Mouse (Mus musculus): Measurements from ENCODE around the gene Galr3. TPM values are rescaled to one million over a fixed set of nuclear protein-coding genes. Genes with fewer than 3 reads are reported as not detected.
A peak's percentile ranks its signal among the peaks of the same experiment; 100 is the strongest.

The Galr3 gene
- polyA plus RNA-seq, 1 experiment from 2014 or later, result not detected

DNA sequence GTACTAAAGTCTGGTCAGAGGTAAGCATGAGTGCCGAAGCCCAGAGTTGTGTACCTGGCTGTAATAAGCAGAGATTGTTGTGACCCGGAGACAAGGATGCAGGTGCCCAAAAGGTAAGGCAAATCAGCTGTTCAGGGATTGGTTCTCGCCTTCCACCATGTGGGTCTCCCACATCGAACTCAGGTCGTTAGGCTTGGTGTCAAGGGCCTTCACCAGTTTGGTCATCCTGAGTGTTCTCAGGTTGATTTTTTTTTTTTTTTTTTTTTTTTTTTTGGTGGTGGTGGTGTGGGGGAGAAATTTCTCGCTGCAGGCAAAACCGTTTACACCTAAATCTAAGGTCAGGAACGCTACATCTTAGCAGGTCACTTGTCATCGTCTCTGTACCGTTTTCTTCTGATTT is 32.8 kb downstream of the Galr3 start:
- Histone ChIP-seq H3K27me3 (replicated peaks) (no peaks in the 10 kb centered on the region), H3K9ac (peak overlapping the region; percentile 91), H3K9me3 (replicated peaks) (no peaks in the 10 kb centered on the region), H3K4me2 (peak overlapping the region; percentile 92), H3K4me1 (replicated peaks) (peaks cover 16% of the 10 kb centered on the region), H3K36me3 (peaks cover 30% of the 10 kb centered on the region), H3K27ac (ENCODE audit: poor library complexity, severe bottlenecking) (peak overlapping the region; percentile 89), H3K4me3 (peak overlapping the region; percentile 84)
- WGBS, result 33% methylated on average over 10 of the region's 10 CpGs
- ATAC-seq (ENCODE audit: insufficient number of reproducible peaks, low FRiP score), result no peak

DNA sequence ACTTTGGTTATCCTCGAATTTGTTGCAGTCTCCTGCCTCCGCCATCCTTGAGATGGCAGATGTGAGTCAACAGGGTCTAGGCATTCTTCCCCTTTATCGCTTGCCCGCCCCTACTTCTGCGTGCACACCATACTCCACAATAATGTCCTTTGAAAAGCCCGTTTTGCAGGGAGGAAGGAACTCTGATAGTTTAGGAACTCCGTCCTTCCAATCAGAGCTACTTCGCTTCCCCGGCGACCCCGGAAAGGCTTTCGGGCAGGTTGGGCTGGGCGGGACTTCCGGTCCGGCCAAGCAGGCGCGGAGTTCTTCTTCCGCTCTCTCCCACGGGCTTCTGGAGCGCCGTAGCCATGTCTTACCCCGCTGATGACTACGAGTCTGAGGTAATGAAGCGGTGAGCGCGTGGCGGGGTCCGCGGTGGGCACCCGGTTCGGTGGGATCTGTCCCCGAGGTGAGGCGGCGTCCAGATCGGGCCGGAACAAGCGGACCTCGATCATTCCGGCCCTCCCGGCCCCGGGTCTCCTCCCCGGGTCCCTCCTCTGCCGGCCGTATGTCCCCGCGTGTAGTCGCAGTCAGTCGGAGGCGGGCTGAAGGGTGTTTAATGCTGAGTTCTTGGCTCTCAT is 33.3 kb downstream of the Galr3 start, which contains the start of gene Eif3l:
Eif3l (plus strand) TSS at position 267 of the 620 bp plus-strand sequence.
- H3K4me2 ChIP-seq, result peak within 1 kb of the TSS; percentile 92
- H3K36me3 ChIP-seq, result peaks cover 36% of the 10 kb centered on the region
- H3K9ac ChIP-seq, result peak within 1 kb of the TSS; percentile 91
- peaks cover 16% of the 10 kb centered on the region for H3K4me1 ChIP-seq (replicated peaks)
- no peaks in the 10 kb centered on the region for H3K9me3 ChIP-seq (replicated peaks)
- H3K4me3 ChIP-seq, result peak within 1 kb of the TSS; percentile 84
- H3K27ac ChIP-seq (ENCODE audit: poor library complexity, severe bottlenecking), result peak within 1 kb of the TSS; percentile 89
- under 1% methylated on average over 49 of the region's 49 CpGs for WGBS
- no peaks in the 10 kb centered on the region for H3K27me3 ChIP-seq (replicated peaks)
- peak; percentile 83 for ATAC-seq (ENCODE audit: insufficient number of reproducible peaks, low FRiP score)

DNA sequence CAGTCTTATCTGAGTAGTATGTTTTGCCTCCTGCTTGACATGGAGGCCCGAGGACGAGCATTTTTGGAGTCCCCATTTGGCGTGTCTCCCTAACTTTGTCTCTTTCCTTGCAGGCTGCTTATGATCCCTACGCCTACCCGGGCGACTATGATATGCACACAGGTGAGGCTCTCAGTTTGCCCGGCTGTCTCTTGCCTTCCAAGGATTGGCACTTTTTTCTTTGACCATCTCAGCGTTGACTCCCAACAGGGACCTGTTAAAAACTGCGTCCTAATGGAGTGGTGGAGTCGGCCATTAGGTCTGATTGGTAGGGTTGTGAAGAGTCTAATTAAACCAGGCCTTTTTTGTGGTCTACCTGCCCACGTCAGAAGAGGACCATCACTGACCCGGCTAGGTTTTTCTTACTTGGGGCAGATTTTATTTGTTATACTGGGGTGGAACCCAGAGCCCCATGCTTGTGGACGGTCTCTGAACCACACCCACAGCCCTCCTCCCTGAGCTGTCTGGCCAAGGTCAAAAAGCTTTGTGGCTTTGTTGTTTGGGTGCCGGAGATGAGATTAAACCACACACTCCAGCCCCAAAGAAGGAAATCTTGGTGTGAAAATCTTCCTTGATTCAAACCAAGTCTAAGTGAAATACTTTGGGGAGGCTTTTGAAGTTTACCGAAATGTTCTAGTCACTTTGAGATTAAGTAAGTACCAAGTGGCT is 34.1 kb downstream of the Galr3 start:
- peaks cover 42% of the 10 kb centered on the region for H3K36me3 ChIP-seq
- peaks cover 16% of the 10 kb centered on the region for H3K4me1 ChIP-seq (replicated peaks)
- peak overlapping the region; percentile 92 for H3K4me2 ChIP-seq
- no peak overlapping the region for H3K27ac ChIP-seq (ENCODE audit: poor library complexity, severe bottlenecking)
- H3K9ac ChIP-seq, result peak overlapping the region; percentile 91
- H3K4me3 ChIP-seq, result peak overlapping the region; percentile 84
- H3K9me3 ChIP-seq (replicated peaks), result no peaks in the 10 kb centered on the region
- H3K27me3 ChIP-seq (replicated peaks), result no peaks in the 10 kb centered on the region
- ATAC-seq (ENCODE audit: insufficient number of reproducible peaks, low FRiP score), result no peak
- WGBS, result 33% methylated on average over 15 of the region's 15 CpGs

DNA sequence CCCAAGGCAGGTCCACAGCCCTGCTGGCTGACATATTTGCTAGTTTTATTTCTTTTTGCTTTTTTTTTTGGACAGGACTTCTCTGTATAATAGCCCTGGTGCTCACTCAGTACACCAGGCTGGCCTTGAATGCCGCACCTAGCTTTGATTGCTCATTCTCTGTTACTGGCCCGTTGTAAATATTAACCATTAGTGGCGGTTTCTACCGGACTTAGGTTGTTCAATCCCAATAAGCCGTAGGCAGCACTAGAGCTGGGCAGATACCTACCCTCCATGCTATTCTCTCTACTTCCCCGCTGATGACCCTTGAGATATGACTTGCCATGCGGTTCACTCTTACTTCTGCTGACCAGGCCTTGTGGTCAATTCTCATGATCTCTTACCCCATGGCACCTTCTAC is 37.9 kb downstream of the Galr3 start:
- H3K4me1 ChIP-seq (replicated peaks), result peaks cover 12% of the 10 kb centered on the region
- peaks cover 79% of the 10 kb centered on the region for H3K36me3 ChIP-seq
- no peak for ATAC-seq (ENCODE audit: insufficient number of reproducible peaks, low FRiP score)
- H3K27ac ChIP-seq (ENCODE audit: poor library complexity, severe bottlenecking), result no peak overlapping the region
- no peak overlapping the region for H3K9ac ChIP-seq
- WGBS, result 95% methylated on average over 7 of the region's 7 CpGs
- H3K9me3 ChIP-seq (replicated peaks), result no peaks in the 10 kb centered on the region
- H3K4me2 ChIP-seq, result no peak overlapping the region
- H3K27me3 ChIP-seq (replicated peaks), result no peaks in the 10 kb centered on the region
- H3K4me3 ChIP-seq, result no peak overlapping the region

DNA sequence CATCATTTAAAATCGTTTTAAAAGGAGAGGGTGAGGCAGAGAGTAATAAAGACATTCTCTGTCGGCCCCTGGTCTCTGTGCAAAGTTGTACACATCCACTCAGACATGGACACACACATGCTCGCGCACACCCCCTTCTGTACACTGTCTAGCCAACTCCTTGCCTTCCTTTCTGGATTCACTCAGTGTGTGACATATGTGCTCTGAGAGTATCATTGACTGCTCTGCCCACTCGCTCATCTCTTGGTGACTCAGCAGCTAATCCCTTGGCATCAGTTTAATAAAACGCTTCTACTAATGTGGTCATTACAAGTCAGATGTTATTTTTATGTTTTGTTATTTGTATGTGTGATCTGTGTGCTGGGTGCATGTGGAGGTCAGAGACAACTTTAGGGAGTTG is 50.6 kb downstream of the Galr3 start:
- no peaks in the 10 kb centered on the region for H3K9me3 ChIP-seq (replicated peaks)
- peaks cover 85% of the 10 kb centered on the region for H3K36me3 ChIP-seq
- no peaks in the 10 kb centered on the region for H3K27me3 ChIP-seq (replicated peaks)
- no peak overlapping the region for H3K9ac ChIP-seq
- peaks cover 18% of the 10 kb centered on the region for H3K4me1 ChIP-seq (replicated peaks)
- no peak overlapping the region for H3K27ac ChIP-seq (ENCODE audit: poor library complexity, severe bottlenecking)
- ATAC-seq (ENCODE audit: insufficient number of reproducible peaks, low FRiP score), result no peak
- WGBS, result 91% methylated on average over 6 of the region's 6 CpGs
- H3K4me2 ChIP-seq, result no peak overlapping the region
- no peak overlapping the region for H3K4me3 ChIP-seq

Small RNAs within 50 kb of the gene (microRNA-seq; reads per million reads assigned to microRNA genes)
- gene Mir6956, result 0.94 reads per million

Other genes with a start within 250 kb of the Galr3 start
- 6.1 and 7.5 TPM in 2 replicates for gene Card10, start 238.8 kb upstream of the Galr3 start, polyA plus RNA-seq (2016; fragmentation: Nextera tagmentation; extraction: Ambion mirVana)
- gene Cdc42ep1, start 199.3 kb upstream of the Galr3 start, polyA plus RNA-seq (2016; fragmentation: Nextera tagmentation; extraction: Ambion mirVana), result 40.5 and 40.8 TPM in 2 replicates
- gene Lgals2, start 186.4 kb upstream of the Galr3 start, polyA plus RNA-seq (2016; fragmentation: Nextera tagmentation; extraction: Ambion mirVana), result 0.84 TPM in 1 of 2 replicates, not detected in the other
- 54.0 and 54.7 TPM in 2 replicates for gene Gga1, start 164.7 kb upstream of the Galr3 start, polyA plus RNA-seq (2016; fragmentation: Nextera tagmentation; extraction: Ambion mirVana)
- gene Gm49510, start 142.2 kb upstream of the Galr3 start, polyA plus RNA-seq (2016; fragmentation: Nextera tagmentation; extraction: Ambion mirVana), result 0.15 and 0.47 TPM in 2 replicates
- gene Sh3bp1, start 142.1 kb upstream of the Galr3 start, polyA plus RNA-seq (2016; fragmentation: Nextera tagmentation; extraction: Ambion mirVana), result 26.2 and 26.8 TPM in 2 replicates
- 33.4 and 34.2 TPM in 2 replicates for gene Pdxp, start 128.0 kb upstream of the Galr3 start, polyA plus RNA-seq (2016; fragmentation: Nextera tagmentation; extraction: Ambion mirVana)
- gene Lgals1, start 115.2 kb upstream of the Galr3 start, polyA plus RNA-seq (2016; fragmentation: Nextera tagmentation; extraction: Ambion mirVana), result 667 and 690 TPM in 2 replicates
- gene Nol12, start 107.0 kb upstream of the Galr3 start, polyA plus RNA-seq (2016; fragmentation: Nextera tagmentation; extraction: Ambion mirVana), result 37.9 and 39.9 TPM in 2 replicates
- 59.4 and 64.1 TPM in 2 replicates for gene Triobp, start 94.2 kb upstream of the Galr3 start, polyA plus RNA-seq (2016; fragmentation: Nextera tagmentation; extraction: Ambion mirVana)
- 294 and 300 TPM in 2 replicates for gene H1f0, start 13.4 kb upstream of the Galr3 start, polyA plus RNA-seq (2016; fragmentation: Nextera tagmentation; extraction: Ambion mirVana)
- gene Ankrd54, start 21.0 kb downstream of the Galr3 start, polyA plus RNA-seq (2016; fragmentation: Nextera tagmentation; extraction: Ambion mirVana), result 29.0 and 30.0 TPM in 2 replicates
- 165 TPM in 2 replicates for gene Eif3l, start 33.3 kb downstream of the Galr3 start, polyA plus RNA-seq (2016; fragmentation: Nextera tagmentation; extraction: Ambion mirVana)
- 24.2 and 24.3 TPM in 2 replicates for gene Micall1, start 67.0 kb downstream of the Galr3 start, polyA plus RNA-seq (2016; fragmentation: Nextera tagmentation; extraction: Ambion mirVana)
- 265 and 289 TPM in 2 replicates for gene Polr2f, start 99.1 kb downstream of the Galr3 start, polyA plus RNA-seq (2016; fragmentation: Nextera tagmentation; extraction: Ambion mirVana)
- 6.3 and 6.6 TPM in 2 replicates for gene 1700088E04Rik, start 99.4 kb downstream of the Galr3 start, polyA plus RNA-seq (2016; fragmentation: Nextera tagmentation; extraction: Ambion mirVana)
- 0.28 and 0.44 TPM in 2 replicates for gene Sox10, start 123.4 kb downstream of the Galr3 start, polyA plus RNA-seq (2016; fragmentation: Nextera tagmentation; extraction: Ambion mirVana)
- gene Pick1, start 187.3 kb downstream of the Galr3 start, polyA plus RNA-seq (2016; fragmentation: Nextera tagmentation; extraction: Ambion mirVana), result 33.8 and 37.6 TPM in 2 replicates
- gene Gm49486, start 187.5 kb downstream of the Galr3 start, polyA plus RNA-seq (2016; fragmentation: Nextera tagmentation; extraction: Ambion mirVana), result 0.49 and 1.0 TPM in 2 replicates
- 0.36 and 0.65 TPM in 2 replicates for gene Slc16a8, start 212.9 kb downstream of the Galr3 start, polyA plus RNA-seq (2016; fragmentation: Nextera tagmentation; extraction: Ambion mirVana)
- 9.3 and 11.9 TPM in 2 replicates for gene Baiap2l2, start 243.7 kb downstream of the Galr3 start, polyA plus RNA-seq (2016; fragmentation: Nextera tagmentation; extraction: Ambion mirVana)